Mouse (Mus musculus): Measurements from ENCODE around the gene Cdon.

- TF ChIP-seq MAFK (IDR thresholded peaks at IDR 0.05; ENCODE audit: insufficient read depth, low read depth, low read length) (no peak), ZC3H11A (IDR thresholded peaks at IDR 0.05; ENCODE audit: borderline replicate concordance, low read depth, low read length) (no peak)
Observed at GRCm38 (mm10) chr9:35431396-35431795, 10.5 kb downstream of the Cdon start.

All from ES-E14 (cell line).